Mouse (Mus musculus) liver, adult 2 months (tissue): ENCODE measurements at regions not wholly inside any gene's neighbourhood (a gene's known extent, or its start where the extent isn't known, plus 50 kb on each side); places are given as distances from the start of the nearest gene placed in this dataset.

Experiments used
- DNase-seq: peaks from one replicate; pipeline ENCODE4 v3.0.0-alpha.2; 2011; ENCODE audit warnings: low read depth, low spot score; ENCODE audit errors: extremely low read depth
- H3K27ac ChIP-seq: fragments of 200-500 bp; replicated peaks from 2 replicates; pipeline ENCODE4 v1.5.1; 2012; ENCODE audit warnings: low read depth, mild to moderate bottlenecking, control low read depth, inconsistent platforms, low read length; ENCODE audit not compliant: insufficient read depth
- H3K27me3 ChIP-seq: fragments of 200-500 bp; 2 replicates; pipeline ENCODE4 v1.6.1; 2012; ENCODE audit warnings: mild to moderate bottlenecking, moderate library complexity, low read length, inconsistent platforms; ENCODE audit not compliant: control insufficient read depth, insufficient read depth
- H3K36me3 ChIP-seq: fragments of 200-500 bp; 2 replicates; pipeline ENCODE4 v1.6.1; 2012; ENCODE audit warnings: low read length, inconsistent platforms; ENCODE audit not compliant: control insufficient read depth, insufficient read depth
- H3K4me1 ChIP-seq: fragments of 200-500 bp; 2 replicates; pipeline ENCODE4 v1.6.1; 2011; ENCODE audit warnings: low read length; ENCODE audit not compliant: control insufficient read depth, insufficient read depth
- H3K4me3 ChIP-seq: fragments of 200-500 bp; 2 replicates; pipeline ENCODE4 v1.5.1; 2011; ENCODE audit warnings: low read depth, mild to moderate bottlenecking, control low read depth, low read length, moderate library complexity; ENCODE audit not compliant: insufficient read depth
- H3K79me2 ChIP-seq: fragments of 200-500 bp; 2 replicates; pipeline ENCODE4 v1.6.1; 2012; ENCODE audit warnings: inconsistent platforms, mild to moderate bottlenecking, low read length, moderate library complexity; ENCODE audit not compliant: control insufficient read depth, insufficient read depth
- H3K9ac ChIP-seq: fragments of 200-500 bp; 2 replicates; pipeline ENCODE4 v1.6.1; 2012; ENCODE audit warnings: low read depth, mild to moderate bottlenecking, control low read depth, inconsistent platforms, low read length
- CTCF ChIP-seq: fragments of 200-500 bp; IDR thresholded peaks from 2 replicates; pipeline ENCODE4 v1.5.1; 2011; ENCODE audit warnings: low read depth, low read length, control low read depth
- POLR2A ChIP-seq: fragments of 200-500 bp; IDR thresholded peaks from 2 replicates; pipeline ENCODE4 v1.6.1; 2011; ENCODE audit warnings: low read length, control low read depth; ENCODE audit not compliant: insufficient read depth; ENCODE audit errors: extremely low read depth
- WGBS: fragments of 180-500 bp; shearing (Covaris S2); methylation state at CpG from one replicate; pipeline ENCODE4 v1.1.7; 2018; 5-methylcytosine and 5-hydroxymethylcytosine counted together

GRCm38 (mm10) chr2:34074066-34074465, 186.3 kb upstream of the Mvb12b start:
- Histone ChIP-seq H3K4me3 (no peak overlapping the region), H3K79me2 (no peaks in the 10 kb centered on the region), H3K36me3 (no peaks in the 10 kb centered on the region), H3K9ac (no peak overlapping the region), H3K4me1 (no peaks in the 10 kb centered on the region), H3K27ac (no peak overlapping the region), H3K27me3 (no peaks in the 10 kb centered on the region)
- TF ChIP-seq POLR2A (no peak), CTCF (no peak)
- 73% methylated on average over 3 of the region's 3 CpGs for WGBS
- DNase-seq = no peak

GRCm38 (mm10) chr2:34065592-34065991, 177.8 kb upstream of the Mvb12b start:
- no peaks in the 10 kb centered on the region for H3K36me3 ChIP-seq
- no peak for DNase-seq
- H3K4me3 ChIP-seq = no peak overlapping the region
- no peak for TF ChIP-seq POLR2A
- TF ChIP-seq CTCF = no peak
- H3K9ac ChIP-seq = no peak overlapping the region
- no peak overlapping the region for H3K27ac ChIP-seq
- no peaks in the 10 kb centered on the region for H3K27me3 ChIP-seq
- H3K4me1 ChIP-seq = no peaks in the 10 kb centered on the region
- H3K79me2 ChIP-seq = no peaks in the 10 kb centered on the region
- 92% methylated on average over 13 of the region's 13 CpGs for WGBS

GRCm38 (mm10) chr2:34065090-34065489, 177.3 kb upstream of the Mvb12b start:
- Histone ChIP-seq H3K36me3 (no peaks in the 10 kb centered on the region), H3K9ac (no peak overlapping the region), H3K79me2 (no peaks in the 10 kb centered on the region), H3K4me3 (no peak overlapping the region), H3K27ac (no peak overlapping the region), H3K27me3 (no peaks in the 10 kb centered on the region), H3K4me1 (no peaks in the 10 kb centered on the region)
- DNase-seq = no peak
- no peak for TF ChIP-seq CTCF
- TF ChIP-seq POLR2A = no peak
- WGBS = 34% methylated on average over 10 of the region's 10 CpGs

GRCm38 (mm10) chr2:34056552-34056951, 168.8 kb upstream of the Mvb12b start:
- H3K36me3 ChIP-seq = no peaks in the 10 kb centered on the region
- no peaks in the 10 kb centered on the region for H3K79me2 ChIP-seq
- WGBS = 88% methylated on average over 13 of the region's 13 CpGs

GRCm38 (mm10) chr2:34043064-34043463, 155.3 kb upstream of the Mvb12b start:
- H3K79me2 ChIP-seq = no peaks in the 10 kb centered on the region
- H3K4me3 ChIP-seq = no peak overlapping the region
- TF ChIP-seq CTCF (no peak), POLR2A (no peak)
- 76% methylated on average over 5 of the region's 5 CpGs for WGBS
- no peaks in the 10 kb centered on the region for H3K36me3 ChIP-seq
- no peaks in the 10 kb centered on the region for H3K27me3 ChIP-seq
- H3K4me1 ChIP-seq = no peaks in the 10 kb centered on the region
- H3K27ac ChIP-seq = no peak overlapping the region
- DNase-seq = no peak
- no peak overlapping the region for H3K9ac ChIP-seq

More at GRCm38 (mm10) chr2:34056552-34056951, 168.8 kb upstream of the Mvb12b start:
- no peak overlapping the region for H3K4me3 ChIP-seq
- H3K9ac ChIP-seq = no peak overlapping the region
- H3K27me3 ChIP-seq = no peaks in the 10 kb centered on the region
- no peak overlapping the region for H3K27ac ChIP-seq
- DNase-seq = no peak
- H3K4me1 ChIP-seq = no peaks in the 10 kb centered on the region
- TF ChIP-seq POLR2A (no peak), CTCF (no peak)

GRCm38 (mm10) chr2:34042336-34042735, 154.6 kb upstream of the Mvb12b start:
- Histone ChIP-seq H3K36me3 (no peaks in the 10 kb centered on the region), H3K9ac (no peak overlapping the region), H3K27me3 (no peaks in the 10 kb centered on the region), H3K27ac (no peak overlapping the region), H3K4me3 (no peak overlapping the region), H3K79me2 (no peaks in the 10 kb centered on the region), H3K4me1 (no peaks in the 10 kb centered on the region)
- no peak for TF ChIP-seq POLR2A
- TF ChIP-seq CTCF = no peak
- no peak for DNase-seq
- WGBS = 54% methylated on average over 7 of the region's 7 CpGs
